Mouse (Mus musculus): ENCODE measurements around the gene Ezh1.

The Ezh1 gene

GRCm38 (mm10) chr11:101235429-101235828 lies 9.2 kb upstream of the Ezh1 start:
- Histone ChIP-seq H3K4me1 (replicated peaks; ENCODE audit: low read depth, low read length) (peaks cover 45% of the 10 kb centered on the region), H3K9me3 (ENCODE audit: low read length) (peaks cover 7% of the 10 kb centered on the region; the same call in 1 of the 2 replicates), H3K27me3 (ENCODE audit: insufficient read depth, low read length) (no peaks in the 10 kb centered on the region), H3K36me3 (ENCODE audit: insufficient read depth, low read length) (no peaks in the 10 kb centered on the region), H3K4me3 (replicated peaks; ENCODE audit: low read length) (no peak overlapping the region)
- TF ChIP-seq NANOG (IDR thresholded peaks at IDR 0.05; ENCODE audit: borderline replicate concordance, low read length) (no peak), CTCF (conservative IDR thresholded peaks at IDR 0.05; ENCODE audit: low read length) (no peak), POU5F1 (IDR thresholded peaks at IDR 0.05; ENCODE audit: borderline replicate concordance, low read length) (no peak)

GRCm38 (mm10) chr11:101234124-101234523 lies 7.9 kb upstream of the Ezh1 start:
- peak; percentile 82 for TF ChIP-seq NANOG (IDR thresholded peaks at IDR 0.05; ENCODE audit: borderline replicate concordance, low read length)
- no peak for TF ChIP-seq POU5F1 (IDR thresholded peaks at IDR 0.05; ENCODE audit: borderline replicate concordance, low read length)
- peaks cover 7% of the 10 kb centered on the region; the same call in 1 of the 2 replicates for H3K9me3 ChIP-seq (ENCODE audit: low read length)
- no peaks in the 10 kb centered on the region for H3K36me3 ChIP-seq (ENCODE audit: insufficient read depth, low read length)
- no peaks in the 10 kb centered on the region for H3K27me3 ChIP-seq (ENCODE audit: insufficient read depth, low read length)
- peak overlapping the region; percentile 48 for H3K4me3 ChIP-seq (replicated peaks; ENCODE audit: low read length)
- H3K4me1 ChIP-seq (replicated peaks; ENCODE audit: low read depth, low read length), result peaks cover 58% of the 10 kb centered on the region

GRCm38 (mm10) chr11:101233240-101233639 lies 7.0 kb upstream of the Ezh1 start:
- Histone ChIP-seq H3K27me3 (ENCODE audit: insufficient read depth, low read length) (no peaks in the 10 kb centered on the region), H3K4me3 (replicated peaks; ENCODE audit: low read length) (no peak overlapping the region), H3K9me3 (ENCODE audit: low read length) (peaks cover 7% of the 10 kb centered on the region; the same call in 1 of the 2 replicates), H3K4me1 (replicated peaks; ENCODE audit: low read depth, low read length) (peaks cover 64% of the 10 kb centered on the region), H3K36me3 (ENCODE audit: insufficient read depth, low read length) (no peaks in the 10 kb centered on the region)
- TF ChIP-seq NANOG (IDR thresholded peaks at IDR 0.05; ENCODE audit: borderline replicate concordance, low read length) (no peak), POU5F1 (IDR thresholded peaks at IDR 0.05; ENCODE audit: borderline replicate concordance, low read length) (no peak), CTCF (conservative IDR thresholded peaks at IDR 0.05; ENCODE audit: low read length) (no peak)

- Histone ChIP-seq H3K36me3 (ENCODE audit: insufficient read depth, low read length) (no peaks in the 10 kb centered on the region), H3K9me3 (ENCODE audit: low read length) (peaks cover 7% of the 10 kb centered on the region; the same call in 1 of the 2 replicates)
Measured at GRCm38 (mm10) chr11:101232010-101232839, 6.0 kb upstream of the Ezh1 start.

GRCm38 (mm10) chr11:101230991-101231871 lies 5.0 kb upstream of the Ezh1 start:
- Histone ChIP-seq H3K27me3 (ENCODE audit: insufficient read depth, low read length) (no peaks in the 10 kb centered on the region), H3K4me3 (replicated peaks; ENCODE audit: low read length) (peak overlapping the region; percentile 43; the same call in 1 of the 2 replicates), H3K9me3 (ENCODE audit: low read length) (peaks cover 7% of the 10 kb centered on the region; the same call in 1 of the 2 replicates), H3K36me3 (ENCODE audit: insufficient read depth, low read length) (no peaks in the 10 kb centered on the region), H3K4me1 (replicated peaks; ENCODE audit: low read depth, low read length) (peaks cover 69% of the 10 kb centered on the region)
- TF ChIP-seq NANOG (IDR thresholded peaks at IDR 0.05; ENCODE audit: borderline replicate concordance, low read length) (no peak), POU5F1 (IDR thresholded peaks at IDR 0.05; ENCODE audit: borderline replicate concordance, low read length) (no peak), CTCF (conservative IDR thresholded peaks at IDR 0.05; ENCODE audit: low read length) (no peak)

More at GRCm38 (mm10) chr11:101232010-101232839, 6.0 kb upstream of the Ezh1 start:
- H3K27me3 ChIP-seq (ENCODE audit: insufficient read depth, low read length), result no peaks in the 10 kb centered on the region
- TF ChIP-seq POU5F1 (IDR thresholded peaks at IDR 0.05; ENCODE audit: borderline replicate concordance, low read length), result no peak
- no peak for TF ChIP-seq NANOG (IDR thresholded peaks at IDR 0.05; ENCODE audit: borderline replicate concordance, low read length)
- H3K4me1 ChIP-seq (replicated peaks; ENCODE audit: low read depth, low read length), result peaks cover 69% of the 10 kb centered on the region
- H3K4me3 ChIP-seq (replicated peaks; ENCODE audit: low read length), result no peak overlapping the region

- TF ChIP-seq POU5F1 (IDR thresholded peaks at IDR 0.05; ENCODE audit: borderline replicate concordance, low read length) (no peak), CTCF (conservative IDR thresholded peaks at IDR 0.05; ENCODE audit: low read length) (no peak), NANOG (IDR thresholded peaks at IDR 0.05; ENCODE audit: borderline replicate concordance, low read length) (no peak)
- Histone ChIP-seq H3K27me3 (ENCODE audit: insufficient read depth, low read length) (no peaks in the 10 kb centered on the region), H3K4me1 (replicated peaks; ENCODE audit: low read depth, low read length) (peaks cover 72% of the 10 kb centered on the region), H3K9me3 (ENCODE audit: low read length) (peaks cover 7% of the 10 kb centered on the region; the same call in 1 of the 2 replicates), H3K36me3 (ENCODE audit: insufficient read depth, low read length) (no peaks in the 10 kb centered on the region), H3K4me3 (replicated peaks; ENCODE audit: low read length) (peak overlapping the region; percentile 43; the same call in 1 of the 2 replicates)
Measured at GRCm38 (mm10) chr11:101230526-101230925, 4.3 kb upstream of the Ezh1 start.

- peaks cover 7% of the 10 kb centered on the region; the same call in 1 of the 2 replicates for H3K9me3 ChIP-seq (ENCODE audit: low read length)
- H3K4me1 ChIP-seq (replicated peaks; ENCODE audit: low read depth, low read length), result peaks cover 75% of the 10 kb centered on the region
- no peaks in the 10 kb centered on the region for H3K36me3 ChIP-seq (ENCODE audit: insufficient read depth, low read length)
- TF ChIP-seq POU5F1 (IDR thresholded peaks at IDR 0.05; ENCODE audit: borderline replicate concordance, low read length) (no peak), NANOG (IDR thresholded peaks at IDR 0.05; ENCODE audit: borderline replicate concordance, low read length) (no peak), CTCF (conservative IDR thresholded peaks at IDR 0.05; ENCODE audit: low read length) (no peak)
- 0 out of 2 replicates have a peak overlapping the region, but pooled peaks have one; percentile 23 for H3K4me3 ChIP-seq (replicated peaks; ENCODE audit: low read length)
- H3K27me3 ChIP-seq (ENCODE audit: insufficient read depth, low read length), result no peaks in the 10 kb centered on the region
Measured at GRCm38 (mm10) chr11:101230061-101230511, 3.8 kb upstream of the Ezh1 start.
